Mouse (Mus musculus) adrenal gland, adult (tissue): ENCODE data around the gene A430005L14Rik.

Source experiments
- DNase-seq, 2 experiments: peaks; one replicate each; pipeline ENCODE4 v3.0.0; 2022 to 2023; ENCODE audit warnings: low spot score in 1 of 2; ENCODE audit not compliant: inconsistent age in 2 of 2

Gene A430005L14Rik

DNA sequence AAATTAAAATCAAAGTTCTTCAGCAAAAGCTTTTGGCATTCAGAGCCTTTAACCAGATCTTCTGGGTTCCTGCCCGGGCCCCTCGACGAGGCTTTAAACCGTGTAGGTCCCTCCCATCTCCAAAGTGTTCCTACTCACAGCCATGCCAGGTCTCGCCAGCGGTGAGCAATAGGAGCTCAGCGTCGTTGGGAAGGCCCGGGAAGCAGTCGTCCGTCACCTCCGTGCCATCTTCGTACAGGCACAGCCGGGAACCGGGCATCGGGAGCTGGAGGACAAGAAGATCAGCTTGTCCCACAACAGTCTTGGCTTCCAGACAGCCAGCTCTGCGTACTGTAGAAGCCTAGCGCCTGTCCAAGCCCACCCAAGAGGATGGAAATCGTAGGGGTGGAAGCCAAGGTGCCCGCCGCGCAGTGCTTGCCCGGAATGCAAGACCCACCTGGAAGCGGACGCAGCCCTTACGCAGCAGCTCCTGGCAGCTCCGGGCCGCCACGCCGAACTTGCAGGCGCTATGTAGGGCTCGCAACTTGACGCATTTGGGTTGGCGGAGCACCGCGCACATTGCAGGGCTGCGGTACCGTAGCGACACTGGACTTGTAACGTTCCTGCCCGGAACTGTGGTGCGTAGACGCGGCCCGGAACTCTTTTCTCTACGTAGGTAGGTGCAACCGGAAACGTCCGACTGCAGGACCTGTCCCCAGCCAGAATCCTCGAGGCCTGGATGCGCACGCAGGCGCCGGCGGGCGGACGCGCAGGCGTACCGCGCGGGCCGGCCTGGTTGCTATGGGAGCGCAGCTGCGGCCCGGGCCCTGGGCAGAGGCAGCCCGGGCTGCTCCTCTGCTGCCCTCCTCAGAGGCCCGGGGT lies 17.6 kb downstream of the A430005L14Rik start, which contains the start of the genes Dffb and Cep104:
TSS of gene Dffb (minus strand) at position 696 of the 861 bp plus-strand sequence.
TSS of gene Cep104 (plus strand) at position 764 of the 861 bp plus-strand sequence.
- peak; percentile 95 to 98 for DNase-seq

DNA sequence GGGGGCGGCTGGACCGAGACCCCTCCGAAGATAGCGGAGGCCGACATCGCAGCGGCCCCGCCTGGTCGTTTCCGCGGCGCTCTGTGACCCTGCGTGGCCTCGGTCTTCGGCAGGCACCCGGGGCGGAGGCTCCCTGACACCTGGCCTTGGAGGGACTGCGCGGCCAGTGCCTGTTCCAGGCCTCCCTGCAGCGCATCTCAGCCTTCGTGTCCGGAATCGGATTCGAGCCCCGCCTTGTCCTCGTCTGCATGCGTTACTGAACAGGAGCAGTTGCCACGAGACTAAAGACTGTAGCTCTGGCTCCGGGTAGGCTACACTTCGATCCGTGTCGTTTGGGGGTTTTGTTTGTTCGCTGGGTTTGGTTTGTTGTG lies 18.2 kb downstream of the A430005L14Rik start:
- no peak for DNase-seq

DNA sequence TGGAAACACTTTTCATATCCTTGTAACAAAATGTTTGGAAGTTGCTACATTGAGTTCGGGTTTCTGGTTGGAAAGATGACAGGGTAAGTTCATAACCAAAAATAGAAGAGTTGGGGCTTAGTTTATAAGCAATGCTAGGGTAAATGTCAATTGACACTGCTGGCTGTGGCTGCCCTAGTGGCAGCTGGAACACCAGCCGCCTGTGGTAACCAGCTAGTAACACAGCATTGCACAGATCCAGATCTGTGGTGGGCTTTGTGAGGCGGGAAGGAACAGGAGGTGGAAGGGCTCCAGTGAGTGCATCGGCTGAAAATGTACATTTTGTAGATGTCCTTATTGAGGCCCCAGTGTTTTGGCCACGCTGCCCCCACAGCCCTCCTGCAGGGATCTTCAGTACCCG lies 18.7 kb downstream of the A430005L14Rik start:
- no peak for DNase-seq

GRCm38 (mm10) chr4:153979243-153979642 lies 22.2 kb downstream of the A430005L14Rik start:
- DNase-seq = no peak

DNA sequence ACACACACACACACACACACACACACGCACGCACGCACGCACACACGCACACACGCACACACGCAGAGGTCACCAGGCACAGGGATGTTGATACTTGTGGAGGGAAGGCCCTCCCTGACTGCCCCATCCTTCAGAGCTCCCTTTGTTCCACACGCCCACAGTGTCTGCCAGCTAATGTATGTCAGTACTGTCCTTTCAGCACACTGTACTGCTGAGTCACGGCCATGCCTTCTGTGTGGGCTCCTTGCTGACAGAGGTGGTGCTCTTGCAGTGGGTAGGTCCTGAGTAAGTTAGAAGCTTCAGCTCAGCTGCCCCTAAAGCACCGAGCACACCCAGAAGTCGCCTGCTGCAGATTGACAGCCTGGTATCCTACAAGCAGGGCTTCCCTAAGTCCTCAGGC lies 23.4 kb downstream of the A430005L14Rik start:
- no peak for DNase-seq

GRCm38 (mm10) chr4:153992715-153993114 lies 35.7 kb downstream of the A430005L14Rik start:
- peak; percentile 30 to 53 for DNase-seq

DNA sequence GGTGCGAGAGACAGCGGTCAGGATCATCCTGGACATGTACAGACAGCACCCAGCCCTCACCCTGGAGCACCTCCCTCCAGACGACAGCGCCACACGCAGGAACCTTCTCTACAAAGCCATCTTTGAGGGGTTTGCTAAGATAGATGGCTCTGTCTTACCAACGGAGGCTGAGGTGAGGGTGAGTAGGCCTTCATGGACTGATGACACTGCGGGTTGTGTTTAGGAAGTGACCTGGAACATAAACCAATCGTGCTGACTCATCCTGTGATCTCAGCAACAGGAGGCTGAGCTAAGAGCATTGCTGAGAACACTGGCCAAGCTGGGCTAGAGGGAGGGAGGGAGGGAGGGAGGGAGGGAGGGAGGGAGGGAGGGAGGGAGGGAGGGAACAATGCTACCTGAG lies 36.5 kb downstream of the A430005L14Rik start:
- no peak for DNase-seq

DNA sequence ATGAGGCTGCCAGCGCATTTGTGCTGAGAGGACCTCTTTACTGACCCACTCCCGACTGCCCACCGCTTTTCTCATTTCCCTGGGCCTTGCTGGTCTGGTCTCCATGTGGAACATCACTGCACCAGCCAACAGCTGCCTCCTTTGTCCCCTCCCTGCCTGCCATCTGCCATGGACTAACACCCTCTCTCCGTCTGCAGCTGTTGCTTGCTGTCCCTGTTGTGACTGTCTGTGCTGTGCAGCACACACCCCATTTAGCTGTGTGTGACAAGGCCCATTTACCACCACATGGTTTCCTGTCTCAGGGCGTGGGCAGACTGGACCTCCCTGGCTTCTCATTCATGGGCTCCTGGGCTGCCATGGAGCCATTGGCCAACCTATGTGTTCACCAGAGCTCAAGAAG lies 48.5 kb downstream of the A430005L14Rik start:
- no peak for DNase-seq

DNA sequence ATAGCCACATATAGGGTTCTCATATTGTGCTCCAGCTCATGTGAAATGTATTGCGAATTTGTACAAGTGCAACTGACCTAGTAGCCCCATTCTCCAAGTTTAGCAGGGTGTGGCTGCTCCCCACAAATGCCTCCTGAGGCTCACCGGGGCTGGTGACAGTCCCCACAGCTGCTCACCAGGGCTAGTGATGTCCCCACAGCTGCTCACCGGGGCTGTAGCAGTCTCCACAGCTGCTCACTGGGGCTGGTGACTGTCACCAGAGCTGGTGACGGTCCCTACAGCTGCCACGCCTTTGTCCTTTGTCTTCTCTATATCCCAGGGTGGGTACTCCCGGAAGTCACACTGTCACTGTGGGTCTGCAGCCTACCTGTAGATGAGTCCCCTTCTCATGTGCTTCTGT lies 49.2 kb downstream of the A430005L14Rik start:
- no peak for DNase-seq

- peak in 1 of 2 experiments; percentile 52 for DNase-seq
Measured at GRCm38 (mm10) chr4:154007759-154008158, 50.7 kb downstream of the A430005L14Rik start.

GRCm38 (mm10) chr4:154010907-154011645 lies 54.0 kb downstream of the A430005L14Rik start:
- DNase-seq = no peak
